Mouse (Mus musculus) stomach, embryonic 15.5 days (tissue): ENCODE measurements around the gene Stub1. TPM values are rescaled to one million over a fixed set of nuclear protein-coding genes. Genes with fewer than 3 reads are reported as not detected.
A peak's percentile ranks its signal among the peaks of the same experiment; 100 is the strongest.

ENCODE experiments used
- ATAC-seq: fragments of 200-750 bp; cut with Nextera tagmentation; 2 replicates; pipeline ENCODE4 v1.8.0; 2017; ENCODE audit warnings: low read depth, moderate number of reproducible peaks, moderate TSS enrichment; ENCODE audit not compliant: insufficient read depth, low FRiP score
- H3K27ac ChIP-seq: fragments of 300-500 bp; sonication (generic); 2 replicates; pipeline ENCODE4 v1.5.1; 2015; ENCODE audit warnings: mild to moderate bottlenecking, inconsistent platforms
- H3K27me3 ChIP-seq: fragments of 300-500 bp; sonication (generic); replicated peaks from 2 replicates; pipeline ENCODE4 v1.6.1; 2015; ENCODE audit warnings: inconsistent platforms
- H3K36me3 ChIP-seq: fragments of 300-500 bp; sonication (generic); 2 replicates; pipeline ENCODE4 v1.6.1; 2015; ENCODE audit warnings: inconsistent platforms
- H3K4me1 ChIP-seq: fragments of 300-500 bp; sonication (generic); 2 replicates; pipeline ENCODE4 v1.6.1; 2015; ENCODE audit warnings: inconsistent platforms
- H3K4me2 ChIP-seq: fragments of 300-500 bp; sonication (generic); 2 replicates; pipeline ENCODE4 v1.6.1; 2015; ENCODE audit warnings: mild to moderate bottlenecking, inconsistent platforms
- H3K4me3 ChIP-seq: fragments of 300-500 bp; sonication (generic); replicated peaks from 2 replicates; pipeline ENCODE4 v1.5.1; 2015; ENCODE audit warnings: inconsistent platforms
- H3K9ac ChIP-seq: fragments of 300-500 bp; sonication (generic); 2 replicates; pipeline ENCODE4 v1.6.1; 2015; ENCODE audit warnings: inconsistent platforms
- H3K9me3 ChIP-seq: fragments of 300-500 bp; sonication (generic); 2 replicates; pipeline ENCODE4 v1.6.1; 2016; ENCODE audit warnings: inconsistent platforms
- WGBS: fragments of 180-500 bp; shearing (Covaris S2); methylation state at CpG from one replicate; pipeline ENCODE4 v1.1.7; 2015; 5-methylcytosine and 5-hydroxymethylcytosine counted together
- polyA plus RNA-seq: library from polyadenylated mRNA; unstranded; fragments of >200 nt; fragmentation: Nextera tagmentation; extraction: Ambion mirVana; gene quantifications from 2 replicates; pipeline ENCODE4 v1.2.1, GENCODE M21; 2015

The Stub1 gene
- polyA plus RNA-seq, 1 experiment from 2014 or later: 312 TPM

DNA sequence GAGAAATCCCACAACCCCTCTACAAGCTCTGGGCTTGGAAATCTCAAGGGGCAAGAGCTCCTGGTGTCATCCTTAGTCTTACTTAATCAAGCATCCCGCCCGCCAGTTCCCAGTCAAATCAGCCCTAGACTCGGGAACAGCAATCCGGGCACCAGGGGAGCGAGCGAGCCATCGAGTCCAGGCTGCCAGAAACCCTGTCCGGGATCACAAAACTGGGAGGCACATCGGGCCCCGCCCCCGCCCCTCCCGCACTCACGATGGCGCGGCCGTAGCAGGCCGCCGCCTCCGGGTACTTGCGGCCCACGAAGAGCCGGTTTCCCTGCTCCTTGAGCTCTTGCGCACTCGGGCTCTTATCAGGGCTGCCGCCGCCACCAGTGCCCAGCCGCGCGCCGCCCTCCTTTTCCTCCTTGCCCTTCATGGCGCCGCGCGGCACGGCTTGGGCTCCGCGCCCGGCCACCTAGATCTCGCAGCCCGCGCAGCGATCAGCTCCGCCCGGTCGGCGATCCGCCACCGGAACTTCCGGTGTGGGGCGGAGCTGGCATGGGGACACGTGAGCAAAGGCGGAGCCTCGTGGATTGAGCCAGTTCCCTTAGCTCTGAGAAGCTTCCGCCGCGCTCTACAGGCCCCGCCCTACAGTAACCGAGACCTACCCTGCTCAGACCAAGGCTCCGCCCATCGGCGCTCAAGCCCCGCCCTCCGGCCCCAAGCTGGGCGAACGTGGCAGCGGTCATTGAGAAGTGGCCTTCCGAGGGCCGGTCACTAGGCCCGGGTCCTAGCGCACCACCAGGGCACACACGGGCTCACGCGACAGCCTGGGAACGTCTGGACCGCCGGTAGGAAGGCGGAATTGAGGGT lies 541 bp downstream of the Stub1 start:
- H3K36me3 ChIP-seq: peaks cover 14% of the 10 kb centered on the region
- no peaks in the 10 kb centered on the region for H3K27me3 ChIP-seq
- peak overlapping the region; percentile 94 for H3K9ac ChIP-seq
- ATAC-seq: peak; percentile 89
- under 1% methylated on average over 77 of the region's 77 CpGs for WGBS
- peak overlapping the region; percentile 95 for H3K4me2 ChIP-seq
- H3K4me3 ChIP-seq: peak overlapping the region; percentile 89
- no peaks in the 10 kb centered on the region for H3K9me3 ChIP-seq
- H3K27ac ChIP-seq: peak overlapping the region; percentile 97
- H3K4me1 ChIP-seq: peaks cover 78% of the 10 kb centered on the region

DNA sequence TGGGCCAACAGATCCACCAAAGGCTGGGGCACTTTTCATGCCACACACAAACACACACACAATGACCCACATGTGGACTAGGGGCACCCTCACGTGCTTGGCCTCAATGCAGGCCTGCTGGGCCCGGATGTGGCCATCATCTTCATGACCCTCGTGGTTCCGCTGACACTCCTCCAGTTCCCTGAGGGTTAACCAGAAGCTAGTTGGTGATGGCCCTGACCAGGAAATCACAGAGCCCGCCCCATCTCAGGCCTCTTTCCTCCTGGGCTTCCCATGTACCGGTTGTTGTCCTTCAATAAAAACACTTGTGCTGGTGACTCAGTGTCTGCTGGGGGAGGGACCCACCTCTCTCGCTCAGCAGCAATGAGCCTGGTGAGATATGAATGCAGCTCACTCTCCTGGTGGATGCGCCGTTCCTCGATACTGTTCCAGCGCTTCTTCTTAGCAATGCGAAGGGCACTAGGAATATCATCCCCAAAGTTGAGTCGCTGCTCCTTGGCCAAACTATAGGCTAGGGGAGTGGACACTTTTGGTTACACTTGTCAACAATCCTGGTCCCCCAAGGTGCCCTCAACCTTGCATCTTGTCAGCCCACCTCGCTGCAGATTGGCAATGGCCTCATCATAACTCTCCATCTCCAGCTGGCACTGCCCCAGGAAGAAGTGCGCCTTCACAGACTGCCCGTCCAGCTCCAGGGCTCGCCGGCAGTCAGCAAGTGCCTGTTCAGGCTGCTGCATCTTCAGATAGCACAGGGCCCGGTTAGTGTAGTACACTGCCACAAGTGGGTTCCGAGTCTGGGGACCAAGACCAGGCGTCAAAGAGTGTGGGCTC lies 1.5 kb downstream of the Stub1 start:
- H3K4me1 ChIP-seq: peaks cover 71% of the 10 kb centered on the region

DNA sequence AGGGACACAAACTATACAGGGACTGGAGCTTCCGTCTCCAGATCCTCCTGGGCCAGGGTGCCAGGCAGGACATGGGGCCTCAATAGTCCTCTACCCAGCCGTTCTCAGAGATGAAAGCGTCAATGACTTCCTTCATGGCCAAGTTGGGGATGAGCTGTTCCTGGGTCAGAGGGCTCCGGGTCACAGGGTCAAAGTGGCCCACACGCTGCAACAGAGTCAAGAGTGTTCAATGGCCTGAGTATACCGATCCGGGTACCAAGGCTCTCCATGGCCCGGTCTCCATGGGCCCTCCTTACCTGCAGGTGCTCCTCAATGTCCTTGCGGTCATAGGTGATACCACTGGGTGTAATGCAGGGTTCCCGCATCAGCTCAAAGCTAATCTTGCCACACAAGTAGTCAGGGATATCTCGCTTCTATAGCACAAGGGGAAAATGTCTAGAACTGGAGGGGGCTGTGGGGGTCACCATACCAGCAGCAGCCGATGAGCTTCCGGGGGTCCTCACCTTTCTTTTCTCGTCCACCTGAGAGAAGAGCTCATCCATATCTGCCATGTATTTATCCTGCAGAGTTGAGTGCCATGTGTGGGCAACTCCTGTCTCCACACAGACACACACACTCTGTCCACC lies 2.3 kb downstream of the Stub1 start:
- ATAC-seq: no peak
- H3K4me3 ChIP-seq: peak overlapping the region; percentile 89; the same call in 1 of the 2 replicates
- no peaks in the 10 kb centered on the region for H3K27me3 ChIP-seq
- H3K36me3 ChIP-seq: peaks cover 19% of the 10 kb centered on the region
- H3K27ac ChIP-seq: no peak overlapping the region
- 83% methylated on average over 14 of the region's 14 CpGs for WGBS
- H3K4me2 ChIP-seq: peak overlapping the region; percentile 95; the same call in 1 of the 2 replicates
- no peak overlapping the region for H3K9ac ChIP-seq
- H3K9me3 ChIP-seq: no peaks in the 10 kb centered on the region
- H3K4me1 ChIP-seq: peaks cover 64% of the 10 kb centered on the region

More for the DNA sequence above, 1.5 kb downstream of the Stub1 start:
- peak overlapping the region; percentile 89 for H3K4me3 ChIP-seq
- peak overlapping the region; percentile 95 for H3K4me2 ChIP-seq
- no peaks in the 10 kb centered on the region for H3K9me3 ChIP-seq
- H3K27ac ChIP-seq: peak overlapping the region; percentile 97
- H3K27me3 ChIP-seq: no peaks in the 10 kb centered on the region
- H3K36me3 ChIP-seq: peaks cover 19% of the 10 kb centered on the region
- peak overlapping the region; percentile 94 for H3K9ac ChIP-seq
- ATAC-seq: no peak
- 49% methylated on average over 21 of the region's 21 CpGs for WGBS

DNA sequence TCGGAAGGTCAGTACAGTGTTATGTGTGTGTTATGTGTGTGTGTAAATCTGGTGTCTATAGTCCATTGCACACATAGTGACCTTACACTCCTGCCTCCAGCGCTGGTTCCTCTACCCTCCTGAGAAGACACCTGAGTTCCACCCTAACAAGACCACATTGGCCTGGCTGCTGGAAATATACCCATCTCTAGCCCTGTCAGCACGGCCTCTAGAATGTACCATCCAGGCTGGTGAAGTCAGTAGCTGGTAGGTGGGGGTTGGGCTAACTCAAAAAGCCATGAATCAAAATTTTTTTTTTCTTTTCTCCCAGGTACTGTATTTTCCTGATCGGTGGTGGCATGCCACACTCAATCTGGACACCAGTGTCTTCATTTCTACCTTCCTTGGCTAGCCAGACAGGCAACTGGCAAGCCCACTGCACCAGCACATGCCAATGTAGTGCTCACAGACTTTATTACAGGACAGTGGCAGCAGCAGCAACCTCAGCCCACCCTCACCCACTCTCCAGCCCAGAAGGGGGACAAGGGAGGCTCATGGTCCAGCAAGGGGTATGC lies 2.9 kb downstream of the Stub1 start:
- ATAC-seq: no peak
- peak overlapping the region; percentile 91; the same call in 1 of the 2 replicates for H3K27ac ChIP-seq
- 80% methylated on average over 4 of the region's 4 CpGs for WGBS

DNA sequence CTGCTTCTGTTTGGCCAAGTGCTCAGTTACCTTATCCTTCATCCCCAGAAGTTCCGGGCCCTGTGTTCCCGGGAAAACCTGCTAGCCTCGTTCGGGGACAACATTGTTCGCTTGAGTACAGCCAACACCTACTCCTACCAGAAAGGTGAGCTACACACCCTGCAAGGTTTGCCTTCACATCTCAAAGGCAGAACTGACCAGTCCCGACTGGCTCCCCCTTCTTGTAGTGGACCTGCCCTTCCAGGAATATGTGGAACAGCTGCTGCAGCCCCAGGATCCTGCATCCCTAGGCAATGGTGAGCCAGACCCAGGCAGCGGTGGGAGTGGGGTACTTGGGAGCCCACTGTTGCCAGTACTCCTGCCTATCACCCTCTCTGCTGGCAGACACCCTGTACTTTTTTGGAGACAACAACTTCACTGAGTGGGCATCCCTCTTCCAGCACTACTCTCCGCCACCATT lies 3.6 kb downstream of the Stub1 start:
- Histone ChIP-seq H3K36me3 (peaks cover 19% of the 10 kb centered on the region), H3K27me3 (no peaks in the 10 kb centered on the region), H3K9ac (peak overlapping the region; percentile 60; the same call in 1 of the 2 replicates), H3K4me2 (peak overlapping the region; percentile 75), H3K4me3 (peak overlapping the region; percentile 61), H3K9me3 (no peaks in the 10 kb centered on the region), H3K4me1 (peaks cover 61% of the 10 kb centered on the region), H3K27ac (peak overlapping the region; percentile 91)
- 36% methylated on average over 8 of the region's 8 CpGs for WGBS
- no peak for ATAC-seq

More for the DNA sequence above, 2.9 kb downstream of the Stub1 start:
- peaks cover 61% of the 10 kb centered on the region for H3K4me1 ChIP-seq
- H3K9ac ChIP-seq: no peak overlapping the region
- H3K36me3 ChIP-seq: peaks cover 19% of the 10 kb centered on the region
- H3K4me2 ChIP-seq: peak overlapping the region; percentile 95
- H3K4me3 ChIP-seq: peak overlapping the region; percentile 89; the same call in 1 of the 2 replicates
- no peaks in the 10 kb centered on the region for H3K9me3 ChIP-seq
- no peaks in the 10 kb centered on the region for H3K27me3 ChIP-seq

DNA sequence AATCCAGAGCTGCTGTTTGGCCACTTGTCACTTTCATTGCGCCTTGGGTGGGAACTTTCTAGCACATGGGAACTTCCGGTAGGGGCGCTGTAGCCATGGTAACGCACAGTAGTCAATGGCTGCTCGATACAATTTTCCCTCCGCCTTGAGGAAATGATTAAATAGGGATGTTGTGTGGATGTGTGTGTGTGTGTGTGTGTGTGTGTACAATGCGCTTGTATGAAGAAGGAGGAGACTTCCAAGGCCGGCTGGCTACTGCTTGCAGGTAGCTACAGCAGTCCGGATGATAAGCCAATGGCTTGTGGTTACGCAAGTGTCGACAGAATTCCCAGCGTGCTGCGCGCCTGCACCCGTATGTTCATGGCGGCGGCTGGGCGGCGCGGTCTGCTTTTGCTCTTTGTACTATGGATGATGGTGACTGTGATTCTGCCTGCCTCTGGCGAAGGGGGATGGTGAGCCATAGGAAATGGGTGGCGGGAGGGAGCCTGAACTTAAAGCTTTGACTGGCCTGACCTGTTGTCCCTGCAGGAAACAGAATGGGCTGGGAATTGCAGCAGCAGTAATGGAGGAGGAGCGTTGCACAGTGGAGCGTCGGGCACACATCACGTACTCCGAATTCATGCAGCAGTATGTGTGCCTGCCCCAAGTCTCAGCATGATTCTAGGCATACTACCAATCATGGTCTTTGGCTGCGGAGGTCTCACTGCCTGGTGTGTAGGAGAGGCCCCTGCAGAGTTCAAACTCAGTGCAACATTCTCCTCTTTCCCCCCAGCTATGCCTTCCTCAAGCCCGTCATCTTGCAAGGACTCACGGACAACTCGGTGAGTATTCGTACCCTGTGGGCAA lies 4.3 kb downstream of the Stub1 start, which contains the start of gene Jmjd8:
TSS of gene Jmjd8 (plus strand) at position 156 of the 846 bp plus-strand sequence.
- no peaks in the 10 kb centered on the region for H3K27me3 ChIP-seq
- ATAC-seq: peak; percentile 28
- H3K4me2 ChIP-seq: peak within 1 kb of the TSS; percentile 75
- peak within 1 kb of the TSS; percentile 61 for H3K4me3 ChIP-seq
- peaks cover 61% of the 10 kb centered on the region for H3K4me1 ChIP-seq
- H3K36me3 ChIP-seq: peaks cover 19% of the 10 kb centered on the region
- no peaks in the 10 kb centered on the region for H3K9me3 ChIP-seq
- H3K9ac ChIP-seq: peak within 1 kb of the TSS; percentile 60; the same call in 1 of the 2 replicates
- WGBS: under 1% methylated on average over 32 of the region's 32 CpGs
- peak within 1 kb of the TSS; percentile 91 for H3K27ac ChIP-seq

DNA sequence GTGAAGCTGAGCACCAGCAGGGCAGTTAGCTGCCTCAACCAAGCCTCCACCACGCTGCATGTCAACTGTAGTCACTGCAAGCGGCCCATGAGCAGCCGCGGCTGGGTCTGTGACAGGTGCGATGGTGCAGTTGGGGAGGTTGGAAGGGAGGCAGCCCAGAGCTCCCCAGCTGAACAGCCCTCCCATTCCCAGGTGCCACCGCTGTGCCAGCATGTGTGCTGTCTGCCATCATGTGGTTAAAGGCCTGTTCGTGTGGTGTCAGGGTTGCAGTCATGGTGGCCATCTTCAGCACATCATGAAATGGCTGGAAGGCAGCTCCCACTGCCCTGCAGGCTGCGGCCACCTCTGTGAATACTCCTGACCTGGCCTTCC lies 5.0 kb downstream of the Stub1 start:
- no peak for ATAC-seq
- Histone ChIP-seq H3K27ac (peak overlapping the region; percentile 91; the same call in 1 of the 2 replicates), H3K4me1 (peaks cover 59% of the 10 kb centered on the region), H3K36me3 (peaks cover 19% of the 10 kb centered on the region), H3K9ac (0 out of 2 replicates have a peak overlapping the region, but pooled peaks have one; percentile 14), H3K9me3 (no peaks in the 10 kb centered on the region), H3K4me2 (peak overlapping the region; percentile 75), H3K27me3 (no peaks in the 10 kb centered on the region), H3K4me3 (peak overlapping the region; percentile 61)
- 84% methylated on average over 8 of the region's 8 CpGs for WGBS

DNA sequence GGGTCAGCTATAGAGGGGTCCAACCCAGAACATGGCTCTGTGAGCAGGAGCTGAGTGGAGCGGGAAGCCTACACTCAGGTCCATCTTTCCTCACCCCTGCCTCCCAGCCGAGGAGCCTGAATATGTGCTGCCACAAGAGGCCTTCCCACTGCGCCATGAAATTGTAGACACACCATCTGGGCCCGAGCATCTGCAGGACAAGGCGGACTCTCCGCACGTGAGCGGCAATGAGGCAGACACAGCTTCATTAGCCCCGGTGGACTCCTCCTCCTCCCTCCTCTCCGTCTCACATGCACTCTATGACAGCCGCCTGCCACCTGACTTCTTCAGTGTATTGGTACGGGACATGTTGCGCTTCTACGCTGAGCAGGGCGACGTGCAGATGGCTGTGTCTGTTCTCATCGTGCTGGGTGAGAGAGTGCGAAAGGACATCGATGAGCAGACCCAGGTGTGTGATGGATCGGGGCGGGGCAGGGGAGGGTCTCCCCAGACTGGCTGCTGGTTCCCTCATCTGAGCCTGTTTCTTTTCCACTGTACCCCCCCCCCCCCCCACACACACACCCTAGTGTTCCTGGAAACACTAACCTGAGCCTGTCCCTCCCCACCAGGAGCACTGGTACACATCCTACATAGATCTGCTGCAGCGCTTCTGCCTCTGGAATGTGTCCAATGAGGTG lies 5.5 kb downstream of the Stub1 start:
- 0 out of 2 replicates have a peak overlapping the region, but pooled peaks have one; percentile 91 for H3K27ac ChIP-seq
- H3K9me3 ChIP-seq: no peaks in the 10 kb centered on the region
- no peak overlapping the region for H3K4me3 ChIP-seq
- no peaks in the 10 kb centered on the region for H3K27me3 ChIP-seq
- WGBS: 91% methylated on average over 22 of the region's 22 CpGs
- peaks cover 59% of the 10 kb centered on the region for H3K4me1 ChIP-seq
- H3K9ac ChIP-seq: no peak overlapping the region
- peaks cover 19% of the 10 kb centered on the region for H3K36me3 ChIP-seq
- no peak overlapping the region for H3K4me2 ChIP-seq
- no peak for ATAC-seq

DNA sequence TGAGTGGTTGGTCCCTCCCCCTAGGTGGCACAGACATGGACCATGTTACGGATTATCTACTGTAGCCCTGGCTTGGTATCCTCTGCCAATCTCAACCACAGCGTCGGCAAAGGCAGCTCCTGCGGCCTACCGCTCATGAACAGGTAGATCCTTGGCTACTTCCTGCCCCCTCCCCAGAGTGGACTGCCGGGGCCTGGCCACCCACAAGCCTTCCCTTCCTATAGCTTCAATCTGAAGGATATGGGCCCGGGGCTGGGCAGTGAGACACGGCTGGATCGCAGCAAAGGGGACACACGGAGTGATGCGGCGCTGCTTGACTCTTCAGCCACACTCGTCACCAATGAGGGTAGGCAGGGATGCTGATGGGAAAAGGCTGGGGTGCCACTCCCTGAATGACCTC lies 6.2 kb downstream of the Stub1 start:
- peaks cover 19% of the 10 kb centered on the region for H3K36me3 ChIP-seq
- H3K4me3 ChIP-seq: no peak overlapping the region
- H3K27me3 ChIP-seq: 0 out of 2 replicates have a peak, but pooled peaks cover 4% of the 10 kb centered on the region
- WGBS: 93% methylated on average over 13 of the region's 13 CpGs
- no peaks in the 10 kb centered on the region for H3K9me3 ChIP-seq
- H3K4me1 ChIP-seq: peaks cover 57% of the 10 kb centered on the region
- ATAC-seq: no peak
- no peak overlapping the region for H3K27ac ChIP-seq
- H3K4me2 ChIP-seq: no peak overlapping the region
- H3K9ac ChIP-seq: no peak overlapping the region

DNA sequence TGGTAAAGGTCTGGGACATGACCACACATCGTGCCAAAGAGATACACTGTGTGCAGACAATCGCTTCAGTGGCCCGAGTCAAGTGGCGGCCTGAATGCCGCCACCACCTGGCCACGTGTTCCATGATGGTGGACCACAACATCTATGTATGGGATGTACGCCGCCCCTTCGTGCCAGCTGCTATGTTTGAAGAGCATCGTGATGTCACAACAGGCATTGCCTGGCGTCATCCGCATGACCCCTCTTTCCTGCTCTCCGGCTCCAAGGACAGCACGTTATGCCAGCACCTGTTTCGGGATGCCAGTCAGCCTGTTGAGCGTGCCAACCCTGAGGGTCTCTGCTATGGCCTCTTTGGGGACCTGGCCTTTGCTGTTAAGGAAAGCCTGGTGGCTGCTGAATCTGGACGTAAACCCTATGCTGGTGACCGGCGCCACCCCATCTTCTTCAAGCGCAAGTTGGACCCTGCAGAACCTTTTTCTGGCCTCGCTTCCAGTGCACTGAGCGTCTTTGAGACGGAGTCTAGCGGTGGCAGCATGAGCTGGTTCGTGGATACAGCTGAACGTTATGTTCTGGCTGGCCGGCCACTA lies 7.1 kb downstream of the Stub1 start:
- WGBS: 94% methylated on average over 27 of the region's 27 CpGs

More for the DNA sequence above, 7.1 kb downstream of the Stub1 start:
- H3K9ac ChIP-seq: no peak overlapping the region
- no peak overlapping the region for H3K27ac ChIP-seq
- no peak for ATAC-seq
- H3K36me3 ChIP-seq: peaks cover 14% of the 10 kb centered on the region
- H3K4me3 ChIP-seq: no peak overlapping the region
- peaks cover 48% of the 10 kb centered on the region for H3K4me1 ChIP-seq
- H3K4me2 ChIP-seq: no peak overlapping the region
- 0 out of 2 replicates have a peak, but pooled peaks cover 4% of the 10 kb centered on the region for H3K27me3 ChIP-seq
- no peaks in the 10 kb centered on the region for H3K9me3 ChIP-seq
